Mouse (Mus musculus): ENCODE data around the gene E030018B13Rik. TPM values are rescaled to one million over a fixed set of nuclear protein-coding genes. Genes with fewer than 3 reads are reported as not detected.

The E030018B13Rik gene
- total RNA-seq (2021): not detected
- long read RNA-seq, experiment 1: 0 reads
- long read RNA-seq, experiment 2: 0 reads

GRCm38 (mm10) chr7:63916268-63916907, at the start of gene E030018B13Rik:
Gene E030018B13Rik, plus strand, starts transcription at chr7:63916857.
- peak in 1 of 2 experiments; percentile 26 for DNase-seq

GRCm38 (mm10) chr7:63868356-63868918, 48.2 kb upstream of the E030018B13Rik start:
- DNase-seq: no peak

GRCm38 (mm10) chr7:63871698-63872097, 45.0 kb upstream of the E030018B13Rik start:
- no peak for DNase-seq

- peak; percentile 62 to 72 for DNase-seq
These were observed 42.8 kb upstream of the E030018B13Rik start for GRCm38 (mm10) chr7:63873880-63874279.

GRCm38 (mm10) chr7:63875686-63876085, 41.0 kb upstream of the E030018B13Rik start:
- no peak for DNase-seq

GRCm38 (mm10) chr7:63876640-63877039, 40.0 kb upstream of the E030018B13Rik start:
- DNase-seq: no peak

GRCm38 (mm10) chr7:63877610-63878009, 39.0 kb upstream of the E030018B13Rik start:
- DNase-seq: no peak

- peak; percentile 65 to 66 for DNase-seq
These were observed 37.1 kb upstream of the E030018B13Rik start for GRCm38 (mm10) chr7:63879583-63879982.

- DNase-seq: peak in 1 of 2 experiments; percentile 17
These were observed 33.9 kb upstream of the E030018B13Rik start for GRCm38 (mm10) chr7:63882739-63883138.

- no peak for DNase-seq
These were observed 31.6 kb upstream of the E030018B13Rik start for GRCm38 (mm10) chr7:63885025-63885424.

GRCm38 (mm10) chr7:63887034-63887551, 29.6 kb upstream of the E030018B13Rik start:
- peak; percentile 70 to 85 for DNase-seq

GRCm38 (mm10) chr7:63887602-63888123, 29.0 kb upstream of the E030018B13Rik start:
- peak in 1 of 2 experiments; percentile 10 for DNase-seq

GRCm38 (mm10) chr7:63888674-63889073, 28.0 kb upstream of the E030018B13Rik start:
- peak; percentile 31 for DNase-seq

- DNase-seq: no peak
These were observed 27.3 kb upstream of the E030018B13Rik start for GRCm38 (mm10) chr7:63889116-63889975.

- DNase-seq: no peak
These were observed 25.1 kb upstream of the E030018B13Rik start for GRCm38 (mm10) chr7:63891488-63892075.

- no peak for DNase-seq
These were observed 23.5 kb upstream of the E030018B13Rik start for GRCm38 (mm10) chr7:63893201-63893600.

- DNase-seq: peak in 1 of 2 experiments; percentile 20
These were observed 22.9 kb upstream of the E030018B13Rik start for GRCm38 (mm10) chr7:63893729-63894128.

- peak in 1 of 2 experiments; percentile 46 for DNase-seq
These were observed 22.0 kb upstream of the E030018B13Rik start for GRCm38 (mm10) chr7:63894662-63895061.

- DNase-seq: no peak
These were observed 21.4 kb upstream of the E030018B13Rik start for GRCm38 (mm10) chr7:63895223-63895622.

- peak in 1 of 2 experiments; percentile 64 for DNase-seq
These were observed 20.2 kb upstream of the E030018B13Rik start for GRCm38 (mm10) chr7:63896276-63896967.

GRCm38 (mm10) chr7:63896968-63897468, 19.6 kb upstream of the E030018B13Rik start:
- DNase-seq: peak; percentile 94 to 98

Data from heart, adult 18-20 months (tissue).